Mouse (Mus musculus) hindbrain, embryonic 15.5 days (tissue): ENCODE measurements at regions not wholly inside any gene's neighbourhood (a gene's known extent, or its start where the extent isn't known, plus 50 kb on each side); places are given as distances from the start of the nearest gene placed in this dataset.

Experiments
- ATAC-seq: fragments of 200-750 bp; cut with Nextera tagmentation; 2 replicates; pipeline ENCODE4 v1.8.0; 2017; ENCODE audit warnings: low read depth, moderate number of reproducible peaks, moderate TSS enrichment; ENCODE audit not compliant: low FRiP score
- H3K27ac ChIP-seq: fragments of 300-500 bp; sonication (generic); replicated peaks from 2 replicates; pipeline ENCODE4 v1.5.1; 2015; ENCODE audit warnings: mild to moderate bottlenecking, inconsistent platforms
- H3K27me3 ChIP-seq: fragments of 300-500 bp; sonication (generic); 2 replicates; pipeline ENCODE4 v1.6.1; 2015; ENCODE audit warnings: control low read depth, inconsistent platforms
- H3K36me3 ChIP-seq: fragments of 300-500 bp; sonication (generic); 2 replicates; pipeline ENCODE4 v1.6.1; 2015; ENCODE audit warnings: control low read depth, inconsistent platforms
- H3K4me1 ChIP-seq: fragments of 300-500 bp; sonication (generic); replicated peaks from 2 replicates; pipeline ENCODE4 v1.6.1; 2015; ENCODE audit warnings: control low read depth, inconsistent platforms
- H3K4me2 ChIP-seq: fragments of 300-500 bp; sonication (generic); 2 replicates; pipeline ENCODE4 v1.6.1; 2015; ENCODE audit warnings: moderate library complexity, mild to moderate bottlenecking, inconsistent platforms
- H3K4me3 ChIP-seq: fragments of 300-500 bp; sonication (generic); 2 replicates; pipeline ENCODE4 v1.5.1; 2015; ENCODE audit warnings: mild to moderate bottlenecking, inconsistent platforms
- H3K9ac ChIP-seq: fragments of 300-500 bp; sonication (generic); 2 replicates; pipeline ENCODE4 v1.6.1; 2015; ENCODE audit warnings: inconsistent platforms
- H3K9me3 ChIP-seq: fragments of 300-500 bp; sonication (generic); 2 replicates; pipeline ENCODE4 v1.6.1; 2016; ENCODE audit warnings: control low read depth, inconsistent platforms
- WGBS: fragments of 180-500 bp; shearing (Covaris S2); methylation state at CpG from one replicate; pipeline ENCODE4 v1.1.7; 2015; 5-methylcytosine and 5-hydroxymethylcytosine counted together

DNA sequence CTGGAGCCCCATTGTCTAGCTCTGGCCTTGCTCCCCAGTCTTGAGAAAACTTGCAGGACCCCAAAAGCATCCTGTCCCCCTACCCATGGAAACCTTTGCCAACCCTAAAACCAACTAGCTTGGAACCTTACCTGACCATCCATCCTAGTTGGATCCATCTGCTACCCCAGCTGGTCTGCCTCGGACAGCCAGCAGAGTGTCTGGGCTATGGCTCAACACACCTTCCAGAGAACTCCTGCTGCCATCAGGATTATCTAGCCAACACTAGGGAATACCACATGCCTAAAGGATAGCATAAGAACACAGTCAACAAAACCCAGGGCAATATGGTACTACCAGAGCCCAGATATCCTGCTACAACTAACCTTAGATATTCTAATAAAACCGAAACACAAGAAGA, 227.9 kb upstream of the Api5 start:
- ATAC-seq, result no peak
- H3K27me3 ChIP-seq, result no peaks in the 10 kb centered on the region
- 93% methylated on average over 2 of the region's 2 CpGs for WGBS
- H3K4me1 ChIP-seq, result no peaks in the 10 kb centered on the region
- H3K4me2 ChIP-seq, result no peak overlapping the region
- no peak overlapping the region for H3K27ac ChIP-seq
- H3K9ac ChIP-seq, result no peak overlapping the region
- H3K36me3 ChIP-seq, result no peaks in the 10 kb centered on the region
- H3K4me3 ChIP-seq, result no peak overlapping the region
- no peaks in the 10 kb centered on the region for H3K9me3 ChIP-seq

- Histone ChIP-seq H3K9me3 (no peaks in the 10 kb centered on the region), H3K4me1 (no peaks in the 10 kb centered on the region), H3K4me2 (no peak overlapping the region), H3K36me3 (no peaks in the 10 kb centered on the region), H3K9ac (no peak overlapping the region), H3K27ac (no peak overlapping the region), H3K27me3 (no peaks in the 10 kb centered on the region), H3K4me3 (no peak overlapping the region)
- ATAC-seq, result no peak
- 79% methylated on average over 8 of the region's 8 CpGs for WGBS
Measured at GRCm38 (mm10) chr2:94658426-94658825, 220.5 kb upstream of the Api5 start.
